Mouse (Mus musculus): Measurements from ENCODE around the gene Sys1. TPM values are rescaled to one million over a fixed set of nuclear protein-coding genes. Genes with fewer than 3 reads are reported as not detected.

Gene Sys1
- polyA plus RNA-seq, 2 experiments = 48.4 to 73.1 TPM

GRCm38 (mm10) chr2:164418308-164418875 is 38.4 kb upstream of the Sys1 start:
- ATAC-seq (ENCODE audit: low FRiP score, low read depth) = no peak
- TF ChIP-seq POLR2A (IDR thresholded peaks at IDR 0.05; ENCODE audit: borderline replicate concordance, extremely low read depth, insufficient read depth, insufficient read length) = no peak

GRCm38 (mm10) chr2:164419489-164419888 is 37.3 kb upstream of the Sys1 start:
- Histone ChIP-seq H3K4me3 (replicated peaks; ENCODE audit: low read length) (no peak overlapping the region), H3K9ac (ENCODE audit: low read depth, low read length, severe bottlenecking) (no peak overlapping the region), H3K4me2 (replicated peaks; ENCODE audit: low read depth, low read length, severe bottlenecking) (no peak overlapping the region), H3K27ac (replicated peaks; ENCODE audit: low read depth, low read length) (no peak overlapping the region), H3K36me3 (ENCODE audit: control insufficient read depth, insufficient read depth, low read length) (peaks cover 14% of the 10 kb centered on the region), H3K27me3 (ENCODE audit: control insufficient read depth, insufficient read depth, low read length) (no peaks in the 10 kb centered on the region), H3K4me1 (ENCODE audit: control insufficient read depth, insufficient read depth, low read length) (peaks cover 13% of the 10 kb centered on the region; the same call in 1 of the 2 replicates), H3K9me3 (ENCODE audit: control insufficient read depth, low read length) (no peaks in the 10 kb centered on the region)
- TF ChIP-seq POLR2A (IDR thresholded peaks at IDR 0.05; ENCODE audit: borderline replicate concordance, extremely low read depth, insufficient read depth, insufficient read length) = no peak
- WGBS = 0% methylated on average over 3 of the region's 3 CpGs
- DNase-seq (ENCODE audit: low spot score) (no peak), ATAC-seq (ENCODE audit: low FRiP score, low read depth) (no peak)

More at GRCm38 (mm10) chr2:164418308-164418875, 38.4 kb upstream of the Sys1 start:
- Histone ChIP-seq H3K27ac (replicated peaks; ENCODE audit: low read depth, low read length) (no peak overlapping the region), H3K4me1 (ENCODE audit: control insufficient read depth, insufficient read depth, low read length) (peaks cover 13% of the 10 kb centered on the region), H3K9me3 (ENCODE audit: control insufficient read depth, low read length) (no peaks in the 10 kb centered on the region), H3K27me3 (ENCODE audit: control insufficient read depth, insufficient read depth, low read length) (no peaks in the 10 kb centered on the region), H3K4me2 (replicated peaks; ENCODE audit: low read depth, low read length, severe bottlenecking) (no peak overlapping the region), H3K9ac (ENCODE audit: low read depth, low read length, severe bottlenecking) (no peak overlapping the region), H3K36me3 (ENCODE audit: control insufficient read depth, insufficient read depth, low read length) (peaks cover 4% of the 10 kb centered on the region), H3K4me3 (replicated peaks; ENCODE audit: low read length) (no peak overlapping the region)
- 13% methylated on average over 3 of the region's 3 CpGs for WGBS
- DNase-seq (ENCODE audit: low spot score) = no peak

GRCm38 (mm10) chr2:164421306-164421705 is 35.5 kb upstream of the Sys1 start:
- Histone ChIP-seq H3K9me3 (ENCODE audit: control insufficient read depth, low read length) (no peaks in the 10 kb centered on the region), H3K9ac (ENCODE audit: low read depth, low read length, severe bottlenecking) (no peak overlapping the region), H3K27ac (replicated peaks; ENCODE audit: low read depth, low read length) (no peak overlapping the region), H3K4me2 (replicated peaks; ENCODE audit: low read depth, low read length, severe bottlenecking) (no peak overlapping the region), H3K36me3 (ENCODE audit: control insufficient read depth, insufficient read depth, low read length) (peaks cover 29% of the 10 kb centered on the region), H3K27me3 (ENCODE audit: control insufficient read depth, insufficient read depth, low read length) (no peaks in the 10 kb centered on the region), H3K4me3 (replicated peaks; ENCODE audit: low read length) (no peak overlapping the region), H3K4me1 (ENCODE audit: control insufficient read depth, insufficient read depth, low read length) (peaks cover 13% of the 10 kb centered on the region; the same call in 1 of the 2 replicates)
- DNase-seq (ENCODE audit: low spot score) = no peak
- no peak for TF ChIP-seq POLR2A (IDR thresholded peaks at IDR 0.05; ENCODE audit: borderline replicate concordance, extremely low read depth, insufficient read depth, insufficient read length)
- WGBS = 86% methylated on average over 7 of the region's 7 CpGs
- ATAC-seq (ENCODE audit: low FRiP score, low read depth) = no peak

GRCm38 (mm10) chr2:164421979-164422378 is 34.8 kb upstream of the Sys1 start:
- no peak for DNase-seq (ENCODE audit: low spot score)
- peak overlapping the region; percentile 58; the same call in 1 of the 2 replicates for H3K27ac ChIP-seq (replicated peaks; ENCODE audit: low read depth, low read length)
- 54% methylated on average over 8 of the region's 8 CpGs for WGBS
- H3K4me3 ChIP-seq (replicated peaks; ENCODE audit: low read length) = no peak overlapping the region
- H3K9ac ChIP-seq (ENCODE audit: low read depth, low read length, severe bottlenecking) = no peak overlapping the region
- ATAC-seq (ENCODE audit: low FRiP score, low read depth) = peak; percentile 8; the same call in 1 of the 2 replicates
- no peak overlapping the region for H3K4me2 ChIP-seq (replicated peaks; ENCODE audit: low read depth, low read length, severe bottlenecking)
- H3K36me3 ChIP-seq (ENCODE audit: control insufficient read depth, insufficient read depth, low read length) = peaks cover 35% of the 10 kb centered on the region
- H3K9me3 ChIP-seq (ENCODE audit: control insufficient read depth, low read length) = no peaks in the 10 kb centered on the region
- no peaks in the 10 kb centered on the region for H3K27me3 ChIP-seq (ENCODE audit: control insufficient read depth, insufficient read depth, low read length)
- no peak for TF ChIP-seq POLR2A (IDR thresholded peaks at IDR 0.05; ENCODE audit: borderline replicate concordance, extremely low read depth, insufficient read depth, insufficient read length)
- peaks cover 13% of the 10 kb centered on the region; the same call in 1 of the 2 replicates for H3K4me1 ChIP-seq (ENCODE audit: control insufficient read depth, insufficient read depth, low read length)

GRCm38 (mm10) chr2:164422675-164423393 is 33.9 kb upstream of the Sys1 start:
- H3K36me3 ChIP-seq (ENCODE audit: control insufficient read depth, insufficient read depth, low read length) = peaks cover 41% of the 10 kb centered on the region
- no peak for ATAC-seq (ENCODE audit: low FRiP score, low read depth)
- no peaks in the 10 kb centered on the region for H3K27me3 ChIP-seq (ENCODE audit: control insufficient read depth, insufficient read depth, low read length)
- TF ChIP-seq POLR2A (IDR thresholded peaks at IDR 0.05; ENCODE audit: borderline replicate concordance, extremely low read depth, insufficient read depth, insufficient read length) = no peak
- no peaks in the 10 kb centered on the region for H3K9me3 ChIP-seq (ENCODE audit: control insufficient read depth, low read length)
- peak overlapping the region; percentile 58; the same call in 1 of the 2 replicates for H3K27ac ChIP-seq (replicated peaks; ENCODE audit: low read depth, low read length)
- 80% methylated on average over 15 of the region's 15 CpGs for WGBS
- no peak overlapping the region for H3K4me3 ChIP-seq (replicated peaks; ENCODE audit: low read length)
- H3K9ac ChIP-seq (ENCODE audit: low read depth, low read length, severe bottlenecking) = no peak overlapping the region
- DNase-seq (ENCODE audit: low spot score) = no peak
- no peak overlapping the region for H3K4me2 ChIP-seq (replicated peaks; ENCODE audit: low read depth, low read length, severe bottlenecking)
- peaks cover 13% of the 10 kb centered on the region; the same call in 1 of the 2 replicates for H3K4me1 ChIP-seq (ENCODE audit: control insufficient read depth, insufficient read depth, low read length)

Measured in limb, embryonic 14.5 days (tissue).